Mouse (Mus musculus) kidney, embryonic 15.5 days (tissue): ENCODE data around the gene Ntsr1. TPM values are rescaled to one million over a fixed set of nuclear protein-coding genes. Genes with fewer than 3 reads are reported as not detected.

Source experiments
- ATAC-seq: fragments of 200-750 bp; cut with Nextera tagmentation; replicated peaks from 2 replicates; pipeline ENCODE4 v1.8.0; 2017; ENCODE audit warnings: moderate TSS enrichment; ENCODE audit not compliant: low FRiP score
- H3K27ac ChIP-seq: fragments of 300-500 bp; sonication (generic); 2 replicates; pipeline ENCODE4 v1.5.1; 2015; ENCODE audit warnings: mild to moderate bottlenecking, inconsistent platforms
- H3K27me3 ChIP-seq: fragments of 300-500 bp; sonication (generic); 2 replicates; pipeline ENCODE4 v1.6.1; 2015; ENCODE audit warnings: inconsistent platforms
- H3K36me3 ChIP-seq: fragments of 300-500 bp; sonication (generic); 2 replicates; pipeline ENCODE4 v1.6.1; 2015; ENCODE audit warnings: inconsistent platforms
- H3K4me1 ChIP-seq: fragments of 300-500 bp; sonication (generic); 2 replicates; pipeline ENCODE4 v1.6.1; 2015; ENCODE audit warnings: inconsistent platforms
- H3K4me2 ChIP-seq: fragments of 300-500 bp; sonication (generic); 2 replicates; pipeline ENCODE4 v1.6.1; 2015; ENCODE audit warnings: moderate library complexity, mild to moderate bottlenecking, inconsistent platforms
- H3K4me3 ChIP-seq: fragments of 300-500 bp; sonication (generic); replicated peaks from 2 replicates; pipeline ENCODE4 v1.5.1; 2015; ENCODE audit warnings: mild to moderate bottlenecking, inconsistent platforms
- H3K9ac ChIP-seq: fragments of 300-500 bp; sonication (generic); 2 replicates; pipeline ENCODE4 v1.6.1; 2015; ENCODE audit warnings: mild to moderate bottlenecking, inconsistent platforms
- H3K9me3 ChIP-seq: fragments of 300-500 bp; sonication (generic); replicated peaks from 2 replicates; pipeline ENCODE4 v1.6.1; 2016; ENCODE audit warnings: inconsistent platforms
- WGBS: fragments of 180-500 bp; shearing (Covaris S2); methylation state at CpG from one replicate; pipeline ENCODE4 v1.1.7; 2015; ENCODE audit warnings: mixed read lengths; 5-methylcytosine and 5-hydroxymethylcytosine counted together
- polyA plus RNA-seq: library from polyadenylated mRNA; unstranded; fragments of >200 nt; fragmentation: Nextera tagmentation; extraction: Ambion mirVana; gene quantifications from 2 replicates; pipeline ENCODE4 v1.2.1, GENCODE M21; 2015

The Ntsr1 gene
- 8.6 and 9.7 TPM in 2 replicates for polyA plus RNA-seq

- ATAC-seq = peak; percentile 59
- Histone ChIP-seq H3K4me2 (peak within 1 kb of the TSS; percentile 81), H3K36me3 (no peaks in the 10 kb centered on the region), H3K9ac (peak within 1 kb of the TSS; percentile 52), H3K27ac (peak within 1 kb of the TSS; percentile 63; the same call in 1 of the 2 replicates), H3K27me3 (peaks cover 48% of the 10 kb centered on the region), H3K4me1 (peaks cover 47% of the 10 kb centered on the region), H3K9me3 (no peaks in the 10 kb centered on the region), H3K4me3 (peak within 1 kb of the TSS; percentile 50)
- under 1% methylated on average over 30 of the region's 30 CpGs for WGBS
These were observed at the start of gene Ntsr1 for GRCm38 (mm10) chr2:180499741-180500140. Gene Ntsr1 (plus strand): TSS chr2:180499976.

- Histone ChIP-seq H3K4me1 (peaks cover 2% of the 10 kb centered on the region), H3K27me3 (peaks cover 20% of the 10 kb centered on the region), H3K4me3 (no peak overlapping the region), H3K36me3 (no peaks in the 10 kb centered on the region), H3K9ac (no peak overlapping the region), H3K9me3 (no peaks in the 10 kb centered on the region), H3K4me2 (no peak overlapping the region), H3K27ac (no peak overlapping the region)
- 80% methylated on average over 5 of the region's 5 CpGs for WGBS
- ATAC-seq = no peak
These were observed 49.2 kb upstream of the Ntsr1 start for GRCm38 (mm10) chr2:180450529-180450928.

- Histone ChIP-seq H3K36me3 (no peaks in the 10 kb centered on the region), H3K4me3 (peak within 1 kb of the TSS; percentile 53), H3K4me2 (peak within 1 kb of the TSS; percentile 92), H3K27me3 (peaks cover 67% of the 10 kb centered on the region), H3K27ac (peak within 1 kb of the TSS; percentile 27; the same call in 1 of the 2 replicates), H3K4me1 (peaks cover 17% of the 10 kb centered on the region), H3K9me3 (no peaks in the 10 kb centered on the region), H3K9ac (peak within 1 kb of the TSS; percentile 27)
- ATAC-seq = peak; percentile 95
- WGBS = 2% methylated on average over 65 of the region's 65 CpGs
These were observed 43.8 kb upstream of the Ntsr1 start, which contains the start of gene Slco4a1 for GRCm38 (mm10) chr2:180455723-180456698. Gene Slco4a1 (plus strand): TSS chr2:180456245.

GRCm38 (mm10) chr2:180456705-180457104, 43.1 kb upstream of the Ntsr1 start:
- Histone ChIP-seq H3K4me3 (peak overlapping the region; percentile 53), H3K9ac (peak overlapping the region; percentile 27), H3K4me2 (peak overlapping the region; percentile 92), H3K27me3 (peaks cover 67% of the 10 kb centered on the region), H3K36me3 (no peaks in the 10 kb centered on the region), H3K27ac (no peak overlapping the region), H3K4me1 (peaks cover 17% of the 10 kb centered on the region), H3K9me3 (no peaks in the 10 kb centered on the region)
- WGBS = under 1% methylated on average over 28 of the region's 28 CpGs
- no peak; the same call in 1 of the 2 replicates for ATAC-seq

- H3K27ac ChIP-seq = no peak overlapping the region
- H3K36me3 ChIP-seq = no peaks in the 10 kb centered on the region
- H3K27me3 ChIP-seq = peaks cover 67% of the 10 kb centered on the region
- peaks cover 17% of the 10 kb centered on the region for H3K4me1 ChIP-seq
- ATAC-seq = no peak
- 57% methylated on average over 2 of the region's 2 CpGs for WGBS
- no peak overlapping the region for H3K4me2 ChIP-seq
- H3K9me3 ChIP-seq = no peaks in the 10 kb centered on the region
- H3K9ac ChIP-seq = no peak overlapping the region
- no peak overlapping the region for H3K4me3 ChIP-seq
These were observed 42.1 kb upstream of the Ntsr1 start for GRCm38 (mm10) chr2:180457680-180458079.

GRCm38 (mm10) chr2:180459437-180459836, 40.3 kb upstream of the Ntsr1 start:
- no peaks in the 10 kb centered on the region for H3K36me3 ChIP-seq
- H3K4me3 ChIP-seq = no peak overlapping the region
- no peak overlapping the region for H3K4me2 ChIP-seq
- H3K27me3 ChIP-seq = peaks cover 65% of the 10 kb centered on the region
- H3K9ac ChIP-seq = no peak overlapping the region
- H3K27ac ChIP-seq = no peak overlapping the region
- ATAC-seq = no peak
- 79% methylated on average over 4 of the region's 4 CpGs for WGBS
- H3K4me1 ChIP-seq = peaks cover 17% of the 10 kb centered on the region
- H3K9me3 ChIP-seq = no peaks in the 10 kb centered on the region

GRCm38 (mm10) chr2:180460801-180461200, 39.0 kb upstream of the Ntsr1 start:
- no peaks in the 10 kb centered on the region for H3K36me3 ChIP-seq
- H3K9me3 ChIP-seq = no peaks in the 10 kb centered on the region
- peaks cover 13% of the 10 kb centered on the region for H3K4me1 ChIP-seq
- H3K4me3 ChIP-seq = no peak overlapping the region
- no peak for ATAC-seq
- 65% methylated on average over 8 of the region's 8 CpGs for WGBS
- no peak overlapping the region for H3K4me2 ChIP-seq
- H3K27ac ChIP-seq = no peak overlapping the region
- H3K27me3 ChIP-seq = peaks cover 52% of the 10 kb centered on the region
- H3K9ac ChIP-seq = no peak overlapping the region

- ATAC-seq = no peak
These were observed 37.2 kb upstream of the Ntsr1 start for GRCm38 (mm10) chr2:180462593-180462992.

GRCm38 (mm10) chr2:180466505-180466904, 33.3 kb upstream of the Ntsr1 start:
- ATAC-seq = no peak
- no peaks in the 10 kb centered on the region for H3K27me3 ChIP-seq
- H3K4me2 ChIP-seq = no peak overlapping the region
- H3K9ac ChIP-seq = no peak overlapping the region
- no peaks in the 10 kb centered on the region for H3K9me3 ChIP-seq
- H3K4me3 ChIP-seq = no peak overlapping the region
- H3K36me3 ChIP-seq = no peaks in the 10 kb centered on the region
- no peak overlapping the region for H3K27ac ChIP-seq
- H3K4me1 ChIP-seq = 0 out of 2 replicates have a peak, but pooled peaks cover 2% of the 10 kb centered on the region
- 52% methylated on average over 7 of the region's 7 CpGs for WGBS

More at GRCm38 (mm10) chr2:180462593-180462992, 37.2 kb upstream of the Ntsr1 start:
- H3K4me1 ChIP-seq = 0 out of 2 replicates have a peak, but pooled peaks cover 2% of the 10 kb centered on the region
- H3K4me2 ChIP-seq = no peak overlapping the region
- H3K27ac ChIP-seq = no peak overlapping the region
- H3K36me3 ChIP-seq = no peaks in the 10 kb centered on the region
- WGBS = 83% methylated on average over 8 of the region's 8 CpGs
- peaks cover 34% of the 10 kb centered on the region for H3K27me3 ChIP-seq
- no peak overlapping the region for H3K4me3 ChIP-seq
- no peaks in the 10 kb centered on the region for H3K9me3 ChIP-seq
- no peak overlapping the region for H3K9ac ChIP-seq

- Histone ChIP-seq H3K27ac (no peak overlapping the region), H3K27me3 (no peaks in the 10 kb centered on the region), H3K4me2 (no peak overlapping the region), H3K9ac (no peak overlapping the region), H3K4me3 (no peak overlapping the region), H3K9me3 (no peaks in the 10 kb centered on the region), H3K36me3 (no peaks in the 10 kb centered on the region), H3K4me1 (peaks cover 14% of the 10 kb centered on the region)
- no peak for ATAC-seq
- WGBS = 90% methylated on average over 8 of the region's 8 CpGs
These were observed 30.9 kb upstream of the Ntsr1 start for GRCm38 (mm10) chr2:180468871-180469270.

GRCm38 (mm10) chr2:180469768-180470167, 30.0 kb upstream of the Ntsr1 start:
- ATAC-seq = no peak
- Histone ChIP-seq H3K27ac (no peak overlapping the region), H3K27me3 (no peaks in the 10 kb centered on the region), H3K9me3 (no peaks in the 10 kb centered on the region), H3K4me2 (no peak overlapping the region), H3K36me3 (no peaks in the 10 kb centered on the region), H3K4me3 (no peak overlapping the region), H3K9ac (no peak overlapping the region), H3K4me1 (peaks cover 21% of the 10 kb centered on the region)
- 69% methylated on average over 9 of the region's 9 CpGs for WGBS
